Mouse (Mus musculus) lung, adult 2 months (tissue): Measurements from ENCODE around the gene Zdhhc5. TPM values are rescaled to one million over a fixed set of nuclear protein-coding genes. Genes with fewer than 3 reads are reported as not detected.

Experiments
- DNase-seq: peaks from one replicate; pipeline ENCODE4 v3.0.0; 2022
- H3K4me1 ChIP-seq: fragments of 200-500 bp; 2 replicates; pipeline ENCODE4 v1.6.1; 2011; ENCODE audit warnings: low read length; ENCODE audit not compliant: control insufficient read depth, insufficient read depth
- H3K4me3 ChIP-seq: fragments of 200-500 bp; replicated peaks from 2 replicates; pipeline ENCODE3; 2011; ENCODE audit warnings: low read depth, mild to moderate bottlenecking, control low read depth, low read length; ENCODE audit errors: extremely low read depth
- CTCF ChIP-seq: fragments of 200-500 bp; IDR thresholded peaks from 2 replicates; pipeline ENCODE4 v1.5.1; 2011; ENCODE audit warnings: mild to moderate bottlenecking, low read length, control low read depth; ENCODE audit not compliant: insufficient read depth
- POLR2A ChIP-seq: fragments of 200-500 bp; IDR thresholded peaks from 2 replicates; pipeline ENCODE4 v1.6.1; 2011; ENCODE audit warnings: low read depth, mild to moderate bottlenecking, control low read depth, low read length, borderline replicate concordance; ENCODE audit errors: extremely low read depth
- WGBS: fragments of 180-500 bp; shearing (Covaris S2); methylation state at CpG from one replicate; pipeline ENCODE4 v1.1.7; 2018; 5-methylcytosine and 5-hydroxymethylcytosine counted together
- polyA plus RNA-seq: library from polyadenylated mRNA; depleted of rRNA; stranded (reverse); fragments of >200 nt; gene quantifications from 2 replicates; pipeline ENCODE4 v1.2.3, GENCODE M21; 2012

Gene Zdhhc5
- polyA plus RNA-seq, 1 experiment, result 41.4 TPM

DNA sequence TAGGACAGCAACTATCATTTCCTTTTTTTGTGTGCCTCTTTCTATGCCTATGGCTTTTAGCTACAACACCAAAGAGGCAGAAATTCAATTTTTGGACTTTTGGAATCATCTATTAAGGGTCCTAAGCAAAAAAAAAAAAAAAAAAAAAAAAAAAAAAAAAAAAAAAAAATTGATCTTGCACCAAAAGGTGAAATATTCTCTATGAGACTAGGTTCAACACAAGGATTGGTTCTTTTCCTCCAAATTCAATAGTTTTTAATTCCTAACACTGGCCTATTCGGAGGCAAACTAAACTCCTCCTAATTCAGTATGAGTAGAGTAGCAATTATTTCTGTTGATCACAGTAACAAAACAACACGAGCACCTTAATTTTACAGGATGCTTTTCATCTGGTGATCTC is 3.1 kb downstream of the Zdhhc5 start:
- DNase-seq, result no peak
- TF ChIP-seq POLR2A (no peak), CTCF (no peak)
- Histone ChIP-seq H3K4me3 (no peak overlapping the region), H3K4me1 (peaks cover 11% of the 10 kb centered on the region)
- 81% methylated on average over 2 of the region's 2 CpGs for WGBS

DNA sequence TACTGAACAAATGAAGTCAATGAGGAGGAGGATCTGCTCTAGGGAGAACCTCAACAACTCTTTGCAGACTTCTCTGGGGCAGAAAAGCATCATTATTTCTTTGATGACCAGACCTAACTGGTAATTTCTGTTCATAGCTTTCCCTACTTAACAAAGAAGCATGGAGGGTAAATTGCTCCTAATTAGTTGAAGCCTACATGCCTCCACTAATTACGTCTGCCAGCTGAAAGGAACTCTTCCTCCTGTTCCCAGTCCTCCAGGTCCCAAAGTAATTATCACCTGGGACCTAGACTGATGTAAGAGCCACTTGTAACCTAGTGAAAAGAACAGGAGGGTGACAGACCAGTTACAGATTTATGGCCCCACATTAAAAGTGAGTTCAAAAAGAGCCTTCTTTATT is 7.5 kb downstream of the Zdhhc5 start:
- no peak for TF ChIP-seq CTCF
- no peak for TF ChIP-seq POLR2A
- WGBS, result 64% methylated on average over 1 of the region's 1 CpGs
- Histone ChIP-seq H3K4me3 (no peak overlapping the region), H3K4me1 (peaks cover 8% of the 10 kb centered on the region)
- no peak for DNase-seq

DNA sequence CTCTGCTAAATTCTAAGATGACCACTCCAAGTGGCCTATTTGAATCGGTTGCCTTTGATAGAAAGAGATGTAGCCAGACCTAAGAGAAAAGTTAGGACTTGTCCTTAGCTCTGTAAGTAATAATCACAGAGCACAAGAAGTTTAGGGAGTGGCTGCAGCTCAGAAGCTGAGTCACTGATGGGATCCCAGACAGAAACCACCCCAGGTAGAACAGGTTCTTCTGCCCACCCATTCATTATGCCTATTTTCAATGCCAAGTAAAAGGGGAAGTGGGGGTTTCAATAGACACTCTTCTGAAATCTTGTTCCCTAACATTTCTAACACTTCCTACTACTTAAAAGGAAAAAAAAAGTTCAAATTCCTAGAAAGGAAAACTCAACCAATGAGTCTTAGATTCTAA is 9.7 kb downstream of the Zdhhc5 start:
- no peak for DNase-seq
- 60% methylated on average over 1 of the region's 1 CpGs for WGBS
- H3K4me1 ChIP-seq, result peaks cover 8% of the 10 kb centered on the region
- no peak for TF ChIP-seq POLR2A
- TF ChIP-seq CTCF, result no peak
- no peak overlapping the region for H3K4me3 ChIP-seq

DNA sequence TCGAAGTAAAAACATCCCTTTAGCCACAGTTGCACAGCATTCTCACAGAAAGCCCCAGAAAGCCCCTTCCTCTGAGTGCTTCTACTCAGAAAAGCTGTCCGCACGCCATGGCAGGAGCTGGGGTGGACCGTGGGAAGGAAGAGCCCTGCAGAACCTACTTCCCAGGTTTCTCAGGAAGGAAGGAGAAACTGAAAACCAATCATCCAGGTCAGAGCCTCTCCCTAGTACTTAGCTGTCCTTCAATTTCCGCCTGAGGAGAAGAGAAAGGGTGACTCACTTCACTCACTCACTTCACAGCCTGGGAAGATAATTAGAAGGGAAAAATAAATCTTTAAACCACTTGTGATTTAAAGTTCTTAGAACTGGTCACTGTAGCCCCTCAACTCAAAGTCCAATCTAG is 10.7 kb downstream of the Zdhhc5 start:
- Histone ChIP-seq H3K4me1 (peaks cover 8% of the 10 kb centered on the region), H3K4me3 (no peak overlapping the region)
- DNase-seq, result no peak
- WGBS, result 58% methylated on average over 5 of the region's 5 CpGs
- TF ChIP-seq CTCF (no peak), POLR2A (no peak)

DNA sequence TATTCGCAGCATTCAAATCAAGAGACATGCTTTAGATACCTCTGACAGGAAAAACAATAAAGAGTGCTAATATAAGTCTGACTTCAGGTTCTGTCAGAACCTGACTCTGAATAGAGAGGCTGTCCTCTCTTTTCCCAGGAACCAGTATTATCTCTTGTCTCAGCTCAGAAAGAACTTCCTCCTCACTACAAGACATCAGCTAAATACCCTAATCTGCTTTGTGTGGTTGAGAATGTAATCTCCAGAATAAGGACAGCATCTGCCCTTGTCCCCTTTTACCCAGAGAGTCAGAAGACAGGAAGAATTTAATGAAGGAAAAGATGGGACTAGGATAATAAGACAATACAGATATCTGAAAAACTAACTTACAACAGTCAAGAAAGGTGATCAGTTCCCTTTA is 11.5 kb downstream of the Zdhhc5 start:
- Histone ChIP-seq H3K4me3 (no peak overlapping the region), H3K4me1 (peaks cover 3% of the 10 kb centered on the region)
- TF ChIP-seq POLR2A, result no peak
- no peak for TF ChIP-seq CTCF
- WGBS, result 83% methylated on average over 1 of the region's 1 CpGs
- DNase-seq, result no peak

DNA sequence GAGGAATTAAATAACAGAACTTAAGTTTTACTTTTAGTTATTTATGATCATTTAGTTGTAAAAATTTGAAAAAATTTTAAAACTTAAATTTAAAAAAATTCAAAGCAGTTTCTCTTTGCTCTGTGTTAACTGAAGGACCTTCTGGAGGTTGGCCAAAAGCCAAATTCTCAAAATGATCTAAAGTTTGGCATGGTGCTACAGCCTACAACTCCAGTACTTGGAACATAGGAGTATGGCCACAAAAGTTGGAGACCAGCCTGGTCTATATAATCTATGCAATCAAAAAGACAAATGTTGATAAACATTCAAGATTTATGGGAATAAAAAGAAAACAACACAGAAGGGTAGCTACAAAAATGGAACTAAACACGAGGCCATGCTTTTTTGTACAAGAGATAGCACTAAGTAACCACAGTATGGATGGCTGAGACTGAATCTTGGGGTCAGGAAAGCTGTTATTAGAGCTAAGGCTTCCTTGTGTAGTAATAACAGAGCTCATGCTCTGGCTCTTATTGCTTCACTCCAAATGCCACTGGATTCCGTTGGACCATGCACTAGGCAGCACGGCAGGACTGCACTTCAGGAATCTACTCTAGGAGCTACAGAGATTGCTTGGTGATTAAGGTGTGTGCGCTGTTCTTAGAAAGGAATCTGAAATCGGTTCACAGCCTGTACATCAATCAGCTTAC is 19.8 kb downstream of the Zdhhc5 start:
- TF ChIP-seq CTCF (no peak), POLR2A (no peak)
- Histone ChIP-seq H3K4me1 (no peaks in the 10 kb centered on the region), H3K4me3 (no peak overlapping the region)
- WGBS, result 61% methylated on average over 5 of the region's 5 CpGs
- DNase-seq, result no peak

DNA sequence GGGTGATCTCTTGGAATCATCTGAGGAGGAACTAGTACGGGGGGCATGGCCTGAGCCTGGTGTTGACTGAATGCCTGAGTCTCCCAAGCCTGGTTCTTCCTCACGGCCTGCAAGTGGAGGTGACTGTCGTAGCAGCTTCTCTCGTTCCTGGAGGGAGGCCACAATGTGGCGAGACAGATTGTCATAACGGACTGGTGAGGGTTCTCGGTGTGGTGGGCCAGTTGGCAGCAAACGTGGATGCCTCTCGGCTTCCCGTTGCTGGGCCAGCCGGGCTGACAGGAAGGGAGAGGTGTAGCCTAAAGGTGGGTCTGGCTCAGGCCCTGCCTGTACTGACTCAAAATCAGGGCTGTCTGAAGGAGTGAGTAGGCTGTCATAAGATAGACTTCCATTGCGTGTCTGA is 24.9 kb downstream of the Zdhhc5 start:
- no peak for TF ChIP-seq POLR2A
- no peak for TF ChIP-seq CTCF

GRCm38 (mm10) chr2:84688080-84688844 is 26.7 kb downstream of the Zdhhc5 start:
- TF ChIP-seq POLR2A, result no peak
- no peak for TF ChIP-seq CTCF
- WGBS, result 78% methylated on average over 2 of the region's 2 CpGs
- Histone ChIP-seq H3K4me3 (no peak overlapping the region), H3K4me1 (no peaks in the 10 kb centered on the region)
- DNase-seq, result no peak

More for the DNA sequence above, 24.9 kb downstream of the Zdhhc5 start:
- no peak for DNase-seq
- no peak overlapping the region for H3K4me3 ChIP-seq
- 82% methylated on average over 12 of the region's 12 CpGs for WGBS
- H3K4me1 ChIP-seq, result no peaks in the 10 kb centered on the region

GRCm38 (mm10) chr2:84682605-84683183 is 32.3 kb downstream of the Zdhhc5 start:
- 59% methylated on average over 6 of the region's 6 CpGs for WGBS
- no peaks in the 10 kb centered on the region for H3K4me1 ChIP-seq
- no peak overlapping the region for H3K4me3 ChIP-seq
- DNase-seq, result no peak
- TF ChIP-seq POLR2A (no peak), CTCF (no peak)
